Mouse (Mus musculus) testis, postnatal 14 days (tissue): ENCODE measurements around the gene Clip2.

Experiments
- DNase-seq: peaks from one replicate; pipeline ENCODE4 v3.0.0; 2021; ENCODE audit warnings: low spot score

The Clip2 gene

GRCm38 (mm10) chr5:134564272-134564671, 12.0 kb upstream of the Clip2 start:
- DNase-seq = no peak

- no peak for DNase-seq
Observed at GRCm38 (mm10) chr5:134560450-134561171, 8.4 kb upstream of the Clip2 start.

- DNase-seq = no peak
Observed at GRCm38 (mm10) chr5:134560071-134560449, 7.8 kb upstream of the Clip2 start, which contains the start of gene Syna. Gene Syna (minus strand): TSS chr5:134560171.

GRCm38 (mm10) chr5:134555463-134556164, 3.4 kb upstream of the Clip2 start:
- DNase-seq = peak; percentile 34

GRCm38 (mm10) chr5:134553951-134554546, 1.8 kb upstream of the Clip2 start:
- DNase-seq = no peak

- DNase-seq = no peak
Observed at GRCm38 (mm10) chr5:134551233-134552109, 763 bp downstream of the Clip2 start.

GRCm38 (mm10) chr5:134550836-134551232, 1.4 kb downstream of the Clip2 start:
- DNase-seq = no peak

GRCm38 (mm10) chr5:134549640-134550168, 2.5 kb downstream of the Clip2 start:
- no peak for DNase-seq

- DNase-seq = no peak
Observed at GRCm38 (mm10) chr5:134548306-134548705, 3.9 kb downstream of the Clip2 start.

GRCm38 (mm10) chr5:134546790-134547189, 5.4 kb downstream of the Clip2 start:
- DNase-seq = no peak

- DNase-seq = no peak
Observed at GRCm38 (mm10) chr5:134545242-134545629, 7.0 kb downstream of the Clip2 start.

- DNase-seq = no peak
Observed at GRCm38 (mm10) chr5:134544516-134545241, 7.6 kb downstream of the Clip2 start.

- peak; percentile 67 for DNase-seq
Observed at GRCm38 (mm10) chr5:134541640-134542039, 10.6 kb downstream of the Clip2 start.

GRCm38 (mm10) chr5:134540881-134541280, 11.4 kb downstream of the Clip2 start:
- DNase-seq = no peak

GRCm38 (mm10) chr5:134539891-134540290, 12.3 kb downstream of the Clip2 start:
- peak; percentile 51 for DNase-seq

GRCm38 (mm10) chr5:134536036-134536435, 16.2 kb downstream of the Clip2 start:
- DNase-seq = no peak

- no peak for DNase-seq
Observed at GRCm38 (mm10) chr5:134532417-134532816, 19.8 kb downstream of the Clip2 start.

GRCm38 (mm10) chr5:134531585-134531984, 20.6 kb downstream of the Clip2 start:
- DNase-seq = no peak

- DNase-seq = no peak
Observed at GRCm38 (mm10) chr5:134530830-134531229, 21.4 kb downstream of the Clip2 start.

GRCm38 (mm10) chr5:134528488-134528887, 23.7 kb downstream of the Clip2 start:
- DNase-seq = no peak
